Mouse (Mus musculus): ENCODE measurements around the gene Dpt. TPM values are rescaled to one million over a fixed set of nuclear protein-coding genes. Genes with fewer than 3 reads are reported as not detected.
"Not testable (repeated sequence)": the region's sequence is repeated elsewhere in the genome, so short reads cannot be mapped to it uniquely, and the experiment has no call there.

Gene Dpt
- 2.1 and 3.0 TPM in 2 replicates for polyA plus RNA-seq (2012; rRNA removed)

DNA sequence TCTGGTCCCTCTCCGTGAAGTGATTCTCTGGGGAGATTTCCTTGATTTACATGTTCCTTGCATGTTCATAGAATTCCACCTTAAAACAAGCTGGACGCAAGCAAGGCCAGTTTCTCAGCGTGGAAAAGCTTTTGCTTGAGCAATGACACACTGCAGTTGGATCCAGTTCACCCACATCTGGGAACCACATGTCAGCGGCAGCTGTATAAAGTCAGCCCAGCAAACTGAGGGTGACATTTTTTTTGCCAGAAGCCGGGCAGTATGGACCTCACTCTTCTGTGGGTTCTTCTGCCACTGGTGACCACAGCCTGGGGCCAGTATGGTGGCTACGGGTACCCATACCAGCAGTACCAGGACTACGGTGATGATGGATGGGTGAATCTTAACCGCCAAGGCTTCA, at the start of gene Dpt:
Gene Dpt, plus strand, starts transcription at position 174 of the 400 bp plus-strand sequence.
- TF ChIP-seq POLR2A (IDR thresholded peaks at IDR 0.05; ENCODE audit: borderline replicate concordance, extremely low read depth, insufficient read depth, insufficient read length, poor library complexity, severe bottlenecking): no peak
- no peak for TF ChIP-seq CTCF (IDR thresholded peaks at IDR 0.05; ENCODE audit: borderline replicate concordance, extremely low read depth, insufficient read depth, insufficient read length)
- DNase-seq (ENCODE audit: low read depth): no peak

- TF ChIP-seq CTCF (IDR thresholded peaks at IDR 0.05; ENCODE audit: borderline replicate concordance, extremely low read depth, insufficient read depth, insufficient read length) (no peak), POLR2A (IDR thresholded peaks at IDR 0.05; ENCODE audit: borderline replicate concordance, extremely low read depth, insufficient read depth, insufficient read length, poor library complexity, severe bottlenecking) (no peak)
- DNase-seq (ENCODE audit: low read depth): no peak
Measured at GRCm38 (mm10) chr1:164753736-164754135, 42.7 kb upstream of the Dpt start.

- TF ChIP-seq POLR2A (IDR thresholded peaks at IDR 0.05; ENCODE audit: borderline replicate concordance, extremely low read depth, insufficient read depth, insufficient read length, poor library complexity, severe bottlenecking) (no peak), CTCF (IDR thresholded peaks at IDR 0.05; ENCODE audit: borderline replicate concordance, extremely low read depth, insufficient read depth, insufficient read length) (no peak)
- no peak for DNase-seq (ENCODE audit: low read depth)
Measured at GRCm38 (mm10) chr1:164755671-164756070, 40.8 kb upstream of the Dpt start.

- DNase-seq (ENCODE audit: low read depth): no peak
Measured at GRCm38 (mm10) chr1:164756951-164757350, 39.5 kb upstream of the Dpt start.

DNA sequence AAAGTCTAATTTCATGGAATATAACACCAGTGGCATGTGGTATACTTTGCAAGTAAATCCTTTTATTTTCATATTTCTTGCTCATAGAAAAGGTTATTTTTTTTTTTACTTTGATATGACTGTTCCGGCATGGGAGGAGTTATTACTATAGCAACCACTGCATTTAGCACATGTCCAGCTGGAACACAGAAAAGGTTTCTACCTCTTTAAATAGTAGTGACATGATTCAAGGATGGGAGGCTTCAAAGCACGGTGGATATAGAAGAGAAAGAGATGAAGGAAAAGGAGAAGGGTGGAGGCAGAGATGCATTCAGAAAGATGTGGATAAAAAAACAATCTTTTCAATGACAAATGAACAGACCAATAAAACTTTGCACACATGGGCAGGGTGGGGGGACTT, 38.0 kb upstream of the Dpt start:
- TF ChIP-seq CTCF (IDR thresholded peaks at IDR 0.05; ENCODE audit: borderline replicate concordance, extremely low read depth, insufficient read depth, insufficient read length) (no peak), POLR2A (IDR thresholded peaks at IDR 0.05; ENCODE audit: borderline replicate concordance, extremely low read depth, insufficient read depth, insufficient read length, poor library complexity, severe bottlenecking) (no peak)
- DNase-seq (ENCODE audit: low read depth): no peak

More at GRCm38 (mm10) chr1:164756951-164757350, 39.5 kb upstream of the Dpt start:
- TF ChIP-seq CTCF (IDR thresholded peaks at IDR 0.05; ENCODE audit: borderline replicate concordance, extremely low read depth, insufficient read depth, insufficient read length) (no peak), POLR2A (IDR thresholded peaks at IDR 0.05; ENCODE audit: borderline replicate concordance, extremely low read depth, insufficient read depth, insufficient read length, poor library complexity, severe bottlenecking) (no peak)

- DNase-seq (ENCODE audit: low read depth): no peak
- TF ChIP-seq POLR2A (IDR thresholded peaks at IDR 0.05; ENCODE audit: borderline replicate concordance, extremely low read depth, insufficient read depth, insufficient read length, poor library complexity, severe bottlenecking): no peak
- TF ChIP-seq CTCF (IDR thresholded peaks at IDR 0.05; ENCODE audit: borderline replicate concordance, extremely low read depth, insufficient read depth, insufficient read length): peak; percentile 19; the same call in 1 of the 2 replicates
Measured at GRCm38 (mm10) chr1:164762276-164762675, 34.2 kb upstream of the Dpt start.

DNA sequence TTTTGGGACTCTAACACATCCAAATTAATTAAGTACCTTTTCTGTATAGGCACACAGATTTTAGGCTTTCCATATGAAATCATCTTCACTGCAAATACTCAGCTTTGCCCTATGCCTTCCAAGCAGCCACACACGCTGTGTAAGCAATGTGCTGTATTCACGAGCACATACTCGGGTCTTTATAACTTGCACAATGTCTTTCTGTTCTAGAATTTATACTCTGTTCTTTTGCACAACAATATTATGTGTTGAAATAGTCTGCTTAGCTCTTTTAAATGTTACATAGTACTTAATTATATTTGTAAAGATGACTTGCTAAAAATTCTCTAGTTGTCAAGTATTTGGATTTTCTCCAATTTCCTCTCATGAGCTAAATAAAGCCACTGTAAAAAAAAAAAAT, 29.8 kb upstream of the Dpt start:
- no peak for DNase-seq (ENCODE audit: low read depth)
- TF ChIP-seq POLR2A (IDR thresholded peaks at IDR 0.05; ENCODE audit: borderline replicate concordance, extremely low read depth, insufficient read depth, insufficient read length, poor library complexity, severe bottlenecking) (no peak), CTCF (IDR thresholded peaks at IDR 0.05; ENCODE audit: borderline replicate concordance, extremely low read depth, insufficient read depth, insufficient read length) (no peak)

- peak; percentile 47 for DNase-seq (ENCODE audit: low read depth)
- no peak for TF ChIP-seq POLR2A (IDR thresholded peaks at IDR 0.05; ENCODE audit: borderline replicate concordance, extremely low read depth, insufficient read depth, insufficient read length, poor library complexity, severe bottlenecking)
- no peak for TF ChIP-seq CTCF (IDR thresholded peaks at IDR 0.05; ENCODE audit: borderline replicate concordance, extremely low read depth, insufficient read depth, insufficient read length)
Measured at GRCm38 (mm10) chr1:164770611-164771010, 25.8 kb upstream of the Dpt start.

GRCm38 (mm10) chr1:164780851-164781510, 15.5 kb upstream of the Dpt start:
- no peak for DNase-seq (ENCODE audit: low read depth)
- no peak for TF ChIP-seq POLR2A (IDR thresholded peaks at IDR 0.05; ENCODE audit: borderline replicate concordance, extremely low read depth, insufficient read depth, insufficient read length, poor library complexity, severe bottlenecking)
- TF ChIP-seq CTCF (IDR thresholded peaks at IDR 0.05; ENCODE audit: borderline replicate concordance, extremely low read depth, insufficient read depth, insufficient read length): no peak

DNA sequence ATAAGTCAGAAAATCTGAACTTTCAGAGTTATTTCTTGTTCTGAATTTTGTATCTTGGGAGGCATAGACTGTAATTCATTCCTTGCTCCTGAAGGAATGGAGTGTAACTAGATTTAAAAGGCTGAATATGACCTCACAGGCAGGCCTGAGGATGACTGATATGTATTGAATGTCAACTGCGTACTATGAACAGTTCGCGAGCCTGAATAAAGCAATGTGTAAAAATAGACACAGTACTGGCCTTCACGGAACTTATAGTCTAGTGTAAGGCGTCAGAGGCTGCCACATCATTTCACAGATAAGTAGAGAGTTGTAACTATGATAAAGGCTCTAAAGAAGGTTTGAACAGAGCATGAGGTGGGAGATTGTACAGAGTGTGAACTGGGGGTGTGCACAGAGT, 10.3 kb upstream of the Dpt start:
- DNase-seq (ENCODE audit: low read depth): no peak
- TF ChIP-seq CTCF (IDR thresholded peaks at IDR 0.05; ENCODE audit: borderline replicate concordance, extremely low read depth, insufficient read depth, insufficient read length) (no peak), POLR2A (IDR thresholded peaks at IDR 0.05; ENCODE audit: borderline replicate concordance, extremely low read depth, insufficient read depth, insufficient read length, poor library complexity, severe bottlenecking) (no peak)

DNA sequence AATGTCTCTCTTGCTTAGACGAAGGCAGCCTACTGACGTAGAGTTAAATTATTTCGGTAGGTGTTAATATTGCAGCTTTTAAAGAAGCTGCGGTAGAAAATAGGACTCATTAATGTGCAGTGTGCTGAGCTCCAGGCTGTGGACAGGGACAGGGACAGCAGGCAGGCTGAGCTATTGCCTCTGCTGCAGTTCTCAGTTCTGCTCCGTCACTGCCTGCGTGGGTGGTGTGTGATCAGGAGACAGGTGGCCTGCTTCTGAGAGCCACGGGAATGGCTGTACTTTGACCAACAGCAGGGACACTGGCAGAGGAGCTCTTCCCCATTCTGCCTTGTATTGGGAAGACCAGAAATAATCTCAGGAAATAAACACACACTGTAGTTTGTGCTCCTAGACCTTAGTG, 8.7 kb upstream of the Dpt start:
- no peak for DNase-seq (ENCODE audit: low read depth)
- TF ChIP-seq CTCF (IDR thresholded peaks at IDR 0.05; ENCODE audit: borderline replicate concordance, extremely low read depth, insufficient read depth, insufficient read length) (no peak), POLR2A (IDR thresholded peaks at IDR 0.05; ENCODE audit: borderline replicate concordance, extremely low read depth, insufficient read depth, insufficient read length, poor library complexity, severe bottlenecking) (no peak)

- no peak for DNase-seq (ENCODE audit: low read depth)
- TF ChIP-seq POLR2A (IDR thresholded peaks at IDR 0.05; ENCODE audit: borderline replicate concordance, extremely low read depth, insufficient read depth, insufficient read length, poor library complexity, severe bottlenecking) (no peak), CTCF (IDR thresholded peaks at IDR 0.05; ENCODE audit: borderline replicate concordance, extremely low read depth, insufficient read depth, insufficient read length) (no peak)
Measured at GRCm38 (mm10) chr1:164788292-164788691, 8.2 kb upstream of the Dpt start.

GRCm38 (mm10) chr1:164790296-164790695, 6.1 kb upstream of the Dpt start:
- not testable (repeated sequence) for DNase-seq (ENCODE audit: low read depth)

All from brain, embryonic 14.5 days (tissue).